Mouse (Mus musculus) ES-CJ7 (cell line): ENCODE measurements at regions not wholly inside any gene's neighbourhood (a gene's known extent, or its start where the extent isn't known, plus 50 kb on each side); places are given as distances from the start of the nearest gene placed in this dataset.

ENCODE experiments used
- DNase-seq: peaks from one replicate; pipeline ENCODE4 v3.0.0; 2011; ENCODE audit warnings: low read depth, low spot score

GRCm38 (mm10) chr8:87202639-87203160 lies 269.7 kb downstream of the Cbln1 start:
- no peak for DNase-seq

GRCm38 (mm10) chr8:87199461-87200131 lies 272.8 kb downstream of the Cbln1 start:
- peak; percentile 13 for DNase-seq

- DNase-seq, result no peak
Observed at GRCm38 (mm10) chr8:87197867-87198536, 274.4 kb downstream of the Cbln1 start.

GRCm38 (mm10) chr8:87197000-87197399 lies 275.4 kb downstream of the Cbln1 start:
- DNase-seq, result no peak

- DNase-seq, result no peak
Observed at GRCm38 (mm10) chr8:87196050-87196449, 276.4 kb downstream of the Cbln1 start.

GRCm38 (mm10) chr8:87189791-87190385 lies 282.5 kb downstream of the Cbln1 start:
- DNase-seq, result no peak

- no peak for DNase-seq
Observed at GRCm38 (mm10) chr8:87182888-87183287, 289.5 kb downstream of the Cbln1 start.

GRCm38 (mm10) chr8:87178561-87178960 lies 293.5 kb upstream of the N4bp1 start:
- DNase-seq, result no peak

- no peak for DNase-seq
Observed at GRCm38 (mm10) chr8:87177620-87178019, 292.6 kb upstream of the N4bp1 start.

- DNase-seq, result no peak
Observed at GRCm38 (mm10) chr8:87175097-87175496, 290.0 kb upstream of the N4bp1 start.

GRCm38 (mm10) chr8:87173720-87174119 lies 288.7 kb upstream of the N4bp1 start:
- no peak for DNase-seq

GRCm38 (mm10) chr8:87166771-87167170 lies 281.7 kb upstream of the N4bp1 start:
- no peak for DNase-seq

- no peak for DNase-seq
Observed at GRCm38 (mm10) chr8:87160416-87160815, 275.4 kb upstream of the N4bp1 start.

- peak; percentile 35 for DNase-seq
Observed at GRCm38 (mm10) chr8:87158322-87158721, 273.3 kb upstream of the N4bp1 start.

GRCm38 (mm10) chr8:87155819-87156425 lies 270.9 kb upstream of the N4bp1 start:
- DNase-seq, result no peak

- no peak for DNase-seq
Observed at GRCm38 (mm10) chr8:87152068-87152915, 267.2 kb upstream of the N4bp1 start.

GRCm38 (mm10) chr8:87148853-87149252 lies 263.8 kb upstream of the N4bp1 start:
- no peak for DNase-seq

GRCm38 (mm10) chr8:87147704-87148103 lies 262.6 kb upstream of the N4bp1 start:
- DNase-seq, result no peak

GRCm38 (mm10) chr8:87137412-87137811 lies 252.4 kb upstream of the N4bp1 start:
- no peak for DNase-seq

GRCm38 (mm10) chr8:87131716-87132115 lies 246.7 kb upstream of the N4bp1 start:
- DNase-seq, result no peak

- DNase-seq, result peak; percentile 35
Observed at GRCm38 (mm10) chr8:87130691-87131090, 245.6 kb upstream of the N4bp1 start.
